Mouse (Mus musculus): ENCODE data around the gene Vps4a.
"Not testable (repeated sequence)": the region's sequence is repeated elsewhere in the genome, so short reads cannot be mapped to it uniquely, and the experiment has no call there.

Vps4a gene

DNA sequence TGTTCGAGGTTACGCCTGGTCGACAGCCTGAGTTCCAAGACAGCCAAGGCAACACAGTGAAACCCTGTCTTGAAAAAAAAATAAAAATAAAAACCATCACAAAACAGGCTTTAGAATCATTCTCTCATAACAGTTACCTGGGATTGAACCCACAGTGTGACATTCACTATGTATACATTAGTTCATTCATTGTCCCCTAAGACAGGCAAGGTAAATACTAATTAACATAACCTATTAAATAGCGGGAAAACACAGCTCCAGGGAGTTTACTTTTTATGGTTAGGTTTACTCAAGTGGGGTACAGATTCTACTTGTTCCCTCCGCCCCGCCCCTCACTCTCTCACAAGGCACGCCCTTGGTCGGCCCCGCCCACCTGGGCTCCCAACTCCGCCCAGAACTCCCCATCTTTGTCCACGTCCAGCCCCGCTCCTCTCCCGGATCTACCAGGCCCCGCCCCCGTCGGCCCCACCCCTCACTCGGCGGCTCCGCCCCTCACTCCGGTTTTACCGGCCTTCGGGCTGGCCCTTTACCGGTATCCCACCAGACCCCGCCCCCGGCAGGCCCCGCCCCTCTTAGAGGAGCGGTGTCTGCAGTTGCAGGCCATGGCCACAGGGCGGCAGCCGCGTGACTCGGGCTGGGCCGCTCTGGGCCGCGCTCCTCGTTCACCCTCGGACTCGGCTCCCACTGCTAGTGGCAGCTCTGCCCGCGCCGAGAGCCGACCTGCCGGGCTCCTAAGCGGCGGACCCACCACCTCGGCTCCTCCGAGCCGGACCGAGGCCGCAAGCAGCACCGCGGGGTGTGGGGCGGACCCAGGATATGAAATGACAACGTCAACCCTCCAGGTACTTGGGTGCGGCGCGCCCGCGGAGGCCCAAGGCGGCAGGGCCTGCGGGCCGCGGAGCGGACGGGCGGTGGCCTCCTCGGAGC lies at the start of gene Vps4a:
TSS of gene Vps4a (plus strand) at position 573 of the 927 bp plus-strand sequence.
- DNase-seq = peak; percentile 95

- DNase-seq = no peak
Measured at GRCm38 (mm10) chr8:106985404-106985821, 45.6 kb upstream of the Vps4a start.

DNA sequence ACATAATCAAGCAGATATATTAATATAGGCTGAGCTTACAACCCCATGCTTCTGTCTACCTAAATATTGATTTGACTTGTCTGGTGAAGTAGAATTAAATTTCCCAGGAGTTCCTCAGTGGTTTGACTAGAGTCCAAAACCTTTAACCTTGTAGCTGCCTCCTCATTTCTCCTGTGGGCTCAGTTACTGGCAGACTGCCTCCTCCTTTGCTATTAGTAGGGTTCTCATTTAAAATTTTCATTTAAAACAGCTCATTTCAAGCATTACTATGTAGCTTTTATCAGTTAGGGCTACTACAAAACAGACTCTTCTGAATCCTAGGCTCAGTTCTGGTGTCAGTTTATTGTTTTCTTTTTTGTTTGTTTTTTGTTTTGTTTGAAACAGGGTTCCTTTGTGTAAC lies 45.1 kb upstream of the Vps4a start:
- no peak for DNase-seq

DNA sequence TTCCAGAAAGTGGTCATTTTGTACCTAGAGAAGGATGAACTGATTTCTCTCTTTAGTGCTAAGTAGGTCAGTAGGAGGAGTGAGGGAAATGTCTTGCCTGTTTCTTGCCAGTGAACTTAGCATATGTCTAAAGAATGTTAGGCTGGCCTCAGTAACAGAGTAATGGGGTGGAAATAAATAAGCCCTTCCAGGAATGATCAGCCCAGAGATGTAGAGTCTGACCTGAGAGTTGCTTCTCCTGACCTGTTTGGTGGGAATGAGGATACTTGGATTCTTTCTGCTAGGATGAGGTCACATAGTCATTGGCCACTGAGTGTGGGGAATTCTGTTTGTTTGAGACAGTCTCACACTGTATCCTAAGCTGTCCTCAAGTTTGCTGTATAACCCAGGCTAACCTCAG lies 43.5 kb upstream of the Vps4a start:
- DNase-seq = no peak

DNA sequence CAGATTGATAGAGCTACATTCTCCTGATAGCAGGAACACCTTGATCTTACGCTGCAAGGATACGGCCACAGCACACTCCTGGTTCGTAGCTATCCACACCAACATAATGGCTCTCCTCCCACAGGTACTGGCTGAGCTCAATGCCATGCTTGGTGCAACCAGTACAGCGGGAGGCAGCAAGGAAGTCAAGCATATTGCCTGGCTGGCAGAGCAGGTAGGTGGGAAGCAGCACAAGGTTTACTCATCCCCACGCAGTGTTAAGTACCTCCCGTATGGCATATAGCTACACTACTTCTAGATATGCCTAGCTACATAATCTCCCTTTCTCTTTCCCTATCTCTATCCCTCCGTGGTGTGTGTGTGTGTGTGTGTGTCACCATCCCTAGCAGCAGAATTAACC lies 39.6 kb upstream of the Vps4a start:
- no peak for DNase-seq

DNA sequence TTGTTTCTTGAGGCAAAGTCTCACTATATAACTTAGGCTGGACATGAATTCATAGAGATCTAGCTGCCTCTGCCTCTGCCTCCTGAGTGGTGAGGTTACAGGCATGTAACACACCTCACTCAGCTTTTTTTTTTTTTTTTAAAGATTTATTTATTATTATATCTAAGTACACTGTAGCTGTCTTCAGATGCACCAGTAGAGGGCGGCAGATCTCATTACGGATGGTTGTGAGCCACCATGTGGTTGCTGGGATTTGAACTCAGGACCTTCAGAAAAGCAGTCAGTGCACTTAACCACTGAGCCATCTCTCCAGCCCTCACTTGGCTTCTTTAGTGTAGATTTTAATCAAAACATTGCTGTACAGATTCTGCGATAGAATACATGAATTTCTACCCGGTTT lies 34.7 kb upstream of the Vps4a start:
- DNase-seq = not testable (repeated sequence)

GRCm38 (mm10) chr8:106997416-106997815 lies 33.6 kb upstream of the Vps4a start:
- no peak for DNase-seq

- no peak for DNase-seq
Measured at GRCm38 (mm10) chr8:106999068-106999467, 32.0 kb upstream of the Vps4a start.

- peak; percentile 89 for DNase-seq
Measured at GRCm38 (mm10) chr8:107002532-107002931, 28.5 kb upstream of the Vps4a start.

- DNase-seq = no peak
Measured at GRCm38 (mm10) chr8:107007795-107008194, 23.2 kb upstream of the Vps4a start.

DNA sequence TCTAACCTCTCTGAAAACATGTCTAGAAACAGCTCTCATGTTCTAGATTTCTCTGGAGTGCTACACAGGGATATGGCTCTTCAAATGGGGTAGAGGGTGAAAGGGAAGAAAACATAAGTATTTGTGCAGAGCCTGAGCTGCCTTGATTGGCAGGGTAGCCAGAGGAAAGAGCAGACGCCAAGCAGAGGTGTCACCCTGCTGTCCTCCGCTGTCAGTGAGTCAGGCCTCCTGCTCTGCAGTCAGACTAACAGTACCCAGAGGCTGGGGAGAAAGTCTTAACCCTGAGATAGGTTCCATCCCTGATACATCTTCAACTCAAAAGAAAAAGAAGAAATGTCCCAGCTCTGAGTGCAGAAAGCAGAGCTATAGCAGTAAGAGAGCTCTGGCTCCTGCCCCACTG lies 18.4 kb upstream of the Vps4a start:
- DNase-seq = no peak

DNA sequence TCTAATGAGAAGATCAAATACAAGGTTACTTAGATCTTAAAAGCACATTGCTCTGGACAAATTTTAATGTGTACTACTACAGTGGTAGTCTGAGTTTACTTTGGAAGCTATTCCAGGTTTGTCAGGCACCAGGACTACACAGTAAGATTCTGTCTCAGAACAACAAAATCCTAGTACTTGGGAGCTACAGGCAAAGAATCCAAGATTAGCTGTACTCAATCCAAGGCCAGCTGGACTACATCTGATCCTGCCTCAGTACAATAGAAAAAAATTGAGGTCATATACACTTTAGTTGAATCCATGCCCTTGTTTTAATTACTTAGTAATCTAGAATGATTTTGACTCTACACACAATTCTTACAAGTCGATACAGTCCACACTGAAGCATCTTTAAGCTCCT lies 16.1 kb upstream of the Vps4a start:
- DNase-seq = no peak

GRCm38 (mm10) chr8:107023479-107023878 lies 7.5 kb upstream of the Vps4a start:
- DNase-seq = no peak

DNA sequence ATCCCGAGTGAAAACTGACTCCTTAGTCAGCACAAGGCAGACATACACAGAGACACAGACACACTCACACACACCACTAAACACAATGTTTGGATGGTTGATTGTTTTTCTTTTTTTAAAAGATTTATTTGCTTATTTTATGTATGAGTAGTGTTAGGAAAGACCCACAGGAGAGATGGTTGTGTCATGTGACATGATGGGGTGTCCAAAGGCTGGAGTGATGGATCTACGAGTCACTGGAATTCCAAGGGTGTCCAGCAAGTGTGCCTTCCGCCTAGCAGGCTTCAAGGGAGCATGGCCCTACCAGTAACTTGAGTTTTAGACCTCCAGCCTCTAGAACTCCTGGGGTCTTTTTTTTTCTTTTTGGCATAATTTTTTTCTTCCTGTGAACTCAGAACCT lies 1.7 kb upstream of the Vps4a start:
- DNase-seq = no peak

DNA sequence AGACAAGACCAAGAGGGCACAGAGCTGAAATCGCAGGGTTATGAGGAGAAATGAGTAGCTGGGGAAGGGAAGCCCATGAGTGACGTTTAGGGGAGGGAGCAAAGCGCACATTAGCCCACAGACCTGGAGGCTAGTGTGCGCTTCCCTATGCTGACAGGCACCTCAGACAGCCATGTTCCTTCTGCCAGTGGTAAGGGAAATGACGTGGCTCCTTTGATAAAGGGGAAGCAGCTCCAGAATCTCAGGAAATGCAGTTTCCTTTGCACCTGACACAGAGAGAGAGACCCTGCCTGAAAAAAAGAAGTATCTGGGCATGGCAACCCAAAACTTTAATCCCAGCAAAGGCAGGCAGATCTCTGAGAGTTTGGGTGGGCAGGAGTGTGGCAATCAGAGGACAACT lies 964 bp upstream of the Vps4a start:
- DNase-seq = no peak

- no peak for DNase-seq
Measured at GRCm38 (mm10) chr8:107031577-107032090, 612 bp downstream of the Vps4a start.

DNA sequence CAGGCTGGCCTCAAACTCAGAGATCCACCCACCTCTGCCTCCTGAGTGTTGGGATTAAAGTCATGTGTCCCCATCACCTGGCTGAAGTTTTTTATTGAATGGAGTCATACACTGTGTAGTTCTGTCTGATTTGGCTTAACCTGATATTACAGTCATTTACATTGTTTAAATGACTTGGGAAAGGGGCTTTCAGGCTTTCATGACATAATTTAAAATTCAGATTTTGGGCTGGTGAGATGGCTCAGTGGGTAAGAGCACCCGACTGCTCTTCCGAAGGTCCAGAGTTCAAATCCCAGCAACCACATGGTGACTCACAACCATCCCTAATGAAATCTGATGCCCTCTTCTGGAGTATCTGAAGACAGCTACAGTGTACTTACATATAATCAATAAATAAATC lies 2.6 kb downstream of the Vps4a start:
- not testable (repeated sequence) for DNase-seq

GRCm38 (mm10) chr8:107035641-107036040 lies 4.6 kb downstream of the Vps4a start:
- DNase-seq = no peak

GRCm38 (mm10) chr8:107036626-107037025 lies 5.6 kb downstream of the Vps4a start:
- DNase-seq = no peak

DNA sequence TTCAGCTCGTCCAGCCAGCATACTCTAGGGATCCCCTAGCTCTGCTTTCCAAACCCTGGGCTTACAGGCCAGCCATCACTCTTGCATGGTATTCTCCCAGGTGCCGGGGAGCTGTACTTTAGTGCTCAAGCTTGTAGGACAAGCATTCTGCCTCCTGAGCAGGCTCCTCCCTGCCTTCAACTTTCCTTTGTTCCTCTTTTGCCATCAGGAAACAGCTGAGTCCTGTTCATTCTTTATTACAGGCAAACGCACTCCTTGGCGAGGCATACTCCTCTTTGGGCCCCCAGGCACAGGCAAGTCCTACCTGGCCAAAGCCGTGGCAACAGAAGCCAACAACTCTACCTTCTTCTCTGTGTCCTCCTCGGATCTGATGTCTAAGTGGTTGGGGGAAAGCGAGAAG lies 9.6 kb downstream of the Vps4a start:
- DNase-seq = no peak

DNA sequence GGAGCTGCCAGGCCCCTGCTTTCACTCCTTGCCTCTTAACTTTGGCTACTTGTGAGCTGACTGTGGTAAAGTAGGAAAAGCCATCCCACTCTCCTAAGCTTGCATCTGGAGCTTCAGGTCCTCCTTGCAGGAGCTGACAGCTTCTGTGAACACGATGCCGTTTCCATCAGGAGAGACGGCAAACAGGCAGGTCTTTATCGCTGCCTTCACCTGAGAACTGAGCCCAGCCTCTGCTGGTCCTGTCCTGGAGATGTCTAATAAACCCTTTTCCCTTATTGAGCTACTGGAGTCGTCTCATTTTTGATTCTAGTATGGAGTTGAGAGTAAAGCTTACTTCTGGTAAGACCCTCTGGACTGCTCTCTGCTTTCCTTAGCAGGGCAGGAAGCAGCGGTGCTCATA lies 14.5 kb downstream of the Vps4a start:
- no peak for DNase-seq

GRCm38 (mm10) chr8:107046976-107047375 lies 16.0 kb downstream of the Vps4a start:
- no peak for DNase-seq

DNA sequence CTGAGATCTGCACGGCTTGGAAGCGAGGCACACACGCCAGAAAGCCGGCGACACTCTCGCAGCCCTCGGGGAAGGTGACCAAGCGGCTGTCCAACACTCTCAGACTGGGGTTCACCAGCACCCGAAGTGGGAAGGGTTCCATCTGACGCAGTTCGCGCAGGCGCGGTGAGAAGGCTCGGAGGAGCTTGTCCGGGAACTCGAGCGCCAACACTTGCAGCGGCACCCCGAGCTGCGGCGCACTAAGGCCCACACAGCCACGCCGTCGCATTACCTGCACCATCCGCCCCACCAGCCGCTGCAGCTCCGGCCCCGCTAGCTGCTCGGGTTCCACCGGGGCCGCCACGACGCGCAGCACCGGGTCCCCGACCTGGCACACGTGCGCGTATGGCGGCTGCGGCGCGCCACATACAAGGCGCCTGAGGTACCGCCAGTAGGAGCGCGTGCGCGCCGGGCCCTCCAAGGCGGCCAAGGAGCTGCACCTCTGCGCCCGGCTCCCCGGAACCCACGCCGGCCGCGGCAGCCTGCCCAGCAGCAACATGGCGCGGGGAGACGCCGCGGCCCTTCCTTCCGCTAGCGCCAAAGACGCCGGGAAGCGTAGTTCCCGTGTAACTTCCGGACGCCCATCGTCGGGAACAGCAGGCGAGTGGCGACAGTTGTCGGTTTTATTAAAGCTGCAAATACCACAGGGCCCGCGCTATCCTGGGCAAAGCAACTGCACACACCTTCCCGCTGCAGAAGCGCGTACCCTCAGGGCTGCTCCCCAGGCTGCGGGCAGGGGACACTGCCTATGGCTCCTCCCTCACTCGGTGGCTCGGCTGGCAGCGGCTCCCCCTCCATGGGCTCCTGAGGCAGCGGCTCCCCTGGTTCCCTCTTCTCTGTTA lies 17.3 kb downstream of the Vps4a start, which contains the start of gene Pdf:
TSS of gene Pdf (minus strand) at position 554 of the 881 bp plus-strand sequence.
- peak; percentile 87 for DNase-seq
